Mouse (Mus musculus) embryo, embryonic 10.5 days (tissue): ENCODE measurements around the gene Ccdc92.

Source experiments
- DNase-seq: peaks from one replicate; pipeline ENCODE4 v3.0.0-alpha.2; 2015; ENCODE audit warnings: low spot score

Gene Ccdc92

DNA sequence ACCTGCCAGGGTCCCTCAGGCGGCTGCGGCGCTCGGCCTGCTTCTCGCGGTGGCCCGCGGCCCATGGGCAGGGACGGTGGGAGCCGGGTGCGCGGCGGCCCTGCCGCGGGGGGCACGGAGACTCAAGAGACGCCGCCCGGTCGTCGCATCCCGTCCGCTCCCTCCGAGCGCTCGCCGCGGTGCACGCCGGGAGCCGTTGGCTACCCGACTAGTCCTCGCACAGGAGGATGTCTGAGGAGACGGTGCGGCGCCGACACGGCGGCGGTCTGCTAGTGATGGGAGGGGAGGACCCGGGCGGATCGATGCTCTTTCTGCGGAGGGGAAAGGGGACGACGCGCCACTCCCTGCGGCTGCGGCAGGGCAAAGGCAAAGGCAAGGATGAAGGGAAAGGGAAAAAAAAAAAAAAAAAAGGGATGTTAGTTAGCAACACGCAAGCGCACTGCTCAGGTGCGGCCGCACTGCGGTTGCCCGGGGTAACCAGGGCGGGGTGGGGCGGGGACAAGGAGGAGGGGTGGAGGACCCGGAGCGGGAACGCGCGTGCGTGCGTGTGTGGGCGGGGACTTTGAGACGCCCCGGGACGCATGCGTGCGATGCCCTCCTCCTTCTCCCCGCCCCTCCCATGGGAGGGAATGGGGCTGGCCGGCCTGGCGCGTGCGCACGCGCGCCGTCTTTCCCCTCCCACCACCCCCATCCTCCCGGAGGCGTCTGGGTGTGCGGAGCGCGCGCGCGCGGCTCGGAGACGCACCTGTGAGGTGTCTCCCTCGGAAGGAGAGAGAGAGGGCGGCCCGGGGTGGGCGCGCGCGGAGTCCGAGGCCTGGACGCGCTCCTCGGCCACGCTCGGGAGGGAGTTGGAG, at the start of gene Ccdc92, which contains the start of gene Zfp664:
TSS of gene Ccdc92 (minus strand) at position 412 of the 854 bp plus-strand sequence.
TSS of gene Zfp664 (plus strand) at position 679 of the 854 bp plus-strand sequence.
- peak; percentile 99 for DNase-seq

DNA sequence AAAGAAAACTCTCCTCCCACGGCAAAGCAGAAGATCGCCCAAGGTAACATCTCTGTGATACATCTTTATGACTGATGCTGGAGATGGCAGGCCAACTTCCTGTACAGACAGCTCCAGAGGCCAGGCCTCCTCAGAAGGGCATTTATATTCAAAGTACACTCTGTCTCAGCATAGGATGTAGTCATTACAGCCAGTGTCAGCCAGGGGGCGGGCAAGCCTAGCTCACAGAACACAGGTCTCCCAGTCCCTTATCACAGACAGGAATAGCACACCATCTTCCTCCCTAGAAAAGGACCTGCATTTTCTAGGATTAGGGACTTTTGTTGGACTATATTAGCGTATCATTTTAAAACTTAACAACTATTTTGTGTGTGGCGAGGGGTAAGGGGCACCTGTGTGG, 46.6 kb upstream of the Ccdc92 start:
- peak; percentile 88 for DNase-seq

DNA sequence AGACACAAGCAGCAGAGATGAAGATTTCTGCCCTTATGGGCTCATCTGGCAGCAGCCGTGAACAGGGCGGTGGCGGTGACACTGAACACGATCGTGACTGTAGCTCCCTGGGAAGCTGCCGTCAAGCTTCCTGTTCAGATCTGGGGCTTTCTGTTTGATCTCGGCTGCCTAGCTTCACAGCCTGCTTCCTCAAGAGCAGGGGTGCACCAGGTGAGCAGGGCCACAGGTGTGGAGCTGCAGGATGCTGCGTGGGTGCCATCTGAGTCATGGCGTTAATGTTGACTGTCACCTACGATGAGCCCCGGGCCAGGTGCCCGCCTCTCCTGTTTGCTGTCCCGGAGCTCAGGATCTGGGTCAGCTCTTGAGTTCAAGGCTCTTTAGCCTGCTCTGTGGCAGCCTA, 44.7 kb upstream of the Ccdc92 start:
- DNase-seq: no peak

DNA sequence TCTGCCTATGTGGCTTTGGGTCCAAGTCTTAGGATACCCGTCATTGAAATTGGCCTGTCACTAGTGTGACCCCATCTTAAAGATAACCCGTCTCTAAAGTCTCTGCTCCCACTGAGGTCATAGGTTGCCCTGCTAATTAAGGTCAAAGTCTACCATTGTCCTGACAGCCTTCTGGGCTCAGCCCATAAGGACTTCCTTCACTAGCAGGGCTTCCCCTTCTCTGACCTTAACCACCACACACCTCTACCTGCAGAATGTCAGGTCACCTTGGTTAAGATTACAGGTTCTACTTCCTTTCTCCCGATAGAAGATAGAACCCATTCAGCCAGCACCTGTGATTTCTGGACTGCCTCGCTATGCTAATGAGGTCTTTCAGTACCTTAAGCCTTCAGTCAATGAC, 41.6 kb upstream of the Ccdc92 start:
- DNase-seq: no peak

DNA sequence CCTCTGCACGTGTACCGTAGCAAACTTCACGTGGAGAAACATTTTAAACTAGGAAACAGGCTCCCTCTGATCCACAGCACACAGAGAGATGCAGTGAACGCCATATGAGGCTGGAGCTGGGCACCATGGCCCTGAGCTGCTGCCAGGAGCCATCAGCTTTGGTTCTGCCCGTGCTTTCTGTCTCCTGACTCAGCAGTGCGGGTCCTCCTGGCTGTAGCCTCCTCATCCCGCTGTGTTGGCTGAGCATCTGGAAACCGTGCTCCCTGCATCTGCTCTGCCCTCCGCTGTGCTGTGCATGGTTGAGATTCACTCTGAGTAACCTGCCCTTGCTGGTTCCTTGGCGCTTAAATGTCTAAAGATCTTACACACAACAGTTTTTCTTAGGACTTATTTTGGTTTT, 40.0 kb upstream of the Ccdc92 start:
- no peak for DNase-seq

DNA sequence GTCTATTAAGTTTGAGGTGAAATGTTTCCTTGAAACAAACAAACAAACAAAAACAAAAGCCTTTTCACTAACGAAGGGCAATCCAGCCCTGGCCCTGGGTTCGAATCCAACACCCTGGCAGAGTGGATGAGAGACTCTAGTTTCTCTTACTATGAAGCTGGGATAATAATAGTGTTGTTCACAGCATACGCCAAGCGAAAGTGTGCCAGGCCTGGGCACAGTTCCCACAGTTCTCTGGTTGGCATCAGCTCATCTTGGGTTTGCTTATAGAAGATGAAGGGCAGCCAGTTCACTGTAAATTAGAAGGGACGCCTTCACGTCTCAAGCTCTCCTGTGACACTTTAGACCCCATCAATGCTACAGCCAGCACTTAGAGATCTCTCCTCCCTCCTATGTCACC, 39.5 kb upstream of the Ccdc92 start:
- no peak for DNase-seq

DNA sequence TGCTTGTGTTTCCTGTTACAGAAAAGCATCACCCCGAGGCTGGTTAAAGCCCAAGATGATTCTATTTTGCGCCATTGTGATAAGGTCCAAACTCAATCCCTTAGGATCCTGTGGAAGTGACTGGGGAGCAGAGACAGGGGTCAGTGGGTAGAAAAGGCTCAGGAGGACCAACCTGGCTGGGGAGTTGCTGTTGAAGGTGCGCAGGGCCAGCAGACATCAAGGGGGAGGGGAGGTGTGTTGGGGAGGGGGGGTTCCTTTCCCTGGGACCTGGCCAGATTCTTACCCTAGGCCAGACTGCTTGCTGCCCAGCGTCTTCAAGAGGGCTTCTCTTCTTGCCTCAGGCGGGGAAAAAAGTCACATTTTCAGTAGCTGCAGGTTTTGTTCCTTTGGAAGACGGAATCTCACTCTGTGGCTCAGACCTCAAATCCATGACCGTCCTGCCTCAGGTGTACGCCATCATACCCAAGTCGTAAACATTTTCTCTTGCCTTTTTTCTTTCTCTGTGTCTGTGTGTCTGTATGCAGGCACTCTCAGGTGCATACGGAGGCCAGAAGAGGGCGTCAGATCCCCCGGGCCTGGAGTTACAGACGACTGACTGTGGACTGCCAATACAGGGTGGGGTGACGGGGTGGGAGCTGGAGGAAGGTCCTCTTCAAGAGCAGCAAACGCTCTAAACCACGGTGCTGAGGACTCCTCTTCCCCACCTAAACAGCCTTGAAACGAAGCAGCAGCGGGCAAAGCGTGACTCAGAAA, 38.7 kb upstream of the Ccdc92 start:
- no peak for DNase-seq

DNA sequence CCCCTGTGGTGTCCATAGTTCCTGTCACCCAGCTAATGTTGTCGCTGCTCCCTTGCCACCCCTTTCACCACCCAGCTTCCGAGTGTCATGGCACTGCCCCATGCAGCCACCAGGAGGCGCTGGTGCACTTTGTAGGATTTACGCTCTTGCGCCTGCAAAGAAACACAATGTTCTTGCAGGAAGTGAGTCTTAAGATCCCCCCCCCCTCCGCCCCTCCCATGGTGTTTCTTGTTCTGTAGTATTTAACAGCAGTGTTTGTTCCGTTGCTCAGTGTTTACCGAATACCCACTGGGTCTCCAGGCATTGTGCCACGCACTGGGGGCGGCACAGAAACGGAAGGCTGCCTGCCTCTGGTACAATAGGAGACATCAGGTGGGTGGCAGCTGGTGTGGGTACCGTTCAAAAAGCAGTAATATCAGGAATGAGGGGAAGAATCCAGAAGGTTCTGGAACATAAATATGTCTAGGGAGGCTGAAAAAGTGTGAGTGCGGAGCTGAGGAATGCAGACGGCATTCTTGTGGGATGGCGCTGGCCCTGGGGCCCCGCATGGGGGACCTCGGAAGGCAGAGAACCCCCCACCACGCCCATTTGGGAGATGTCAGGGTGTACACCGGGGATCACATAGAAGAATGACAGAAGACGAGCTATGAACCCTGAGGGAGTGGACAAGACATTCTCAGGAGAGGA, 37.9 kb upstream of the Ccdc92 start:
- peak; percentile 90 for DNase-seq

DNA sequence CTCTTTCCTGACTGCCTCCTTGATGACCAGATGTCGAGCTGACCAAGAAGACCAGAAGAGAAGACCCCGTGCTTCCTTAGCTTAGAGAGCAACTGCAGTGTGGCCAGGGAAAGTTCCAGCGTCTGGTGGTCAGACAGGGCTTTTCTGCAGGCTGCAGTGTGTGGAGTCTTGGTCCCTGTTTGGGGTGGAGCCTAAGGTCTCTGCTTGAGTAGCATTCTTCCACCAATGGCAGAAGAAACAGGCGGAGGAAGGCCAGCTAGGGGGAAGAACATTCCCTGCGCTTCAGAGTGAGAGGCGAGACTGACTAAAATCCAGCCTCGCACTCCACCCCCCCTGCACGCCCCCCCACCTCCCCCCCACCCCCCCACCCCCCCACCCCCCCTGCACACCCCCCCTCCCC, 33.9 kb upstream of the Ccdc92 start:
- peak; percentile 31 for DNase-seq

DNA sequence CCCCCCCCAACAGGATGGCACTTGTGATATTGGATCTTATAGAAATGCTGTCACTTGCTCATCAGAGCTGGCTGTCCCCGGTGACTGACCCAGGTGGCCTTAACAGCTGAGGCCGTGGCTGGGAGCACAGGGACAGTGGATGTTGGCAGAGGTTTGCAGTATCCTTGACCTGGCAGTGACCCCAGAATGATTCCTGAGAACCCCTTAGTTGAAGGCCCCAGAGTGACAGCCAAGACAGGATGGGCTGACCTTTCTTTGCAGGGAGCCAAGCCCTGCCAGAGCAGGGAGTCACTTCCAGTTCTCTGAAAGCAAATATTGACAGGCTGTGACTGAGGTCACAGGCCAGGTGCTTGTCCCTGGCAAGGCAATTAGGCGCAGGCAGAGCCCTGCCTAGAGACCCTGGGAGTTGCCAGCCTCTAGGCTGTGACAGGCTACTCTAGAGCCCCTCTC, 29.7 kb upstream of the Ccdc92 start:
- peak; percentile 31 for DNase-seq

DNA sequence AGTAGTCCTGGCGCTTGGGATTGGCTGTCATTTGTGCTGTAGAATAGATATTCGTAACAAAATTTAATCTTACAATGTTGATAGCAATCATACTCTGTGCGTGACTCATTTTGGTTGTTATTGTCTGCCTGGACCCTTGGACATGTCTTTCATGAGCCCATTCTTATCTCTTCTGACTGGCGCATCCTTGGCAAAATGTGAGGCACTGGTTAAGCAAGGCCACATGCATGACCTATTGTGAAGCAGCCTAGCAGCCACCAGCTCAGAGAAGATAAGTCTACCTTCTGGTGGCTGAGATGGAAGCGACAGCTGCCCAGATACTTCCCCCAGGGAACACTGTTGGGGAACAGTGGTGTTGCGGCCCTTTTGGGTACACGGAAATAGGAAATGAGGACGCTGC, 26.4 kb upstream of the Ccdc92 start:
- DNase-seq: no peak

DNA sequence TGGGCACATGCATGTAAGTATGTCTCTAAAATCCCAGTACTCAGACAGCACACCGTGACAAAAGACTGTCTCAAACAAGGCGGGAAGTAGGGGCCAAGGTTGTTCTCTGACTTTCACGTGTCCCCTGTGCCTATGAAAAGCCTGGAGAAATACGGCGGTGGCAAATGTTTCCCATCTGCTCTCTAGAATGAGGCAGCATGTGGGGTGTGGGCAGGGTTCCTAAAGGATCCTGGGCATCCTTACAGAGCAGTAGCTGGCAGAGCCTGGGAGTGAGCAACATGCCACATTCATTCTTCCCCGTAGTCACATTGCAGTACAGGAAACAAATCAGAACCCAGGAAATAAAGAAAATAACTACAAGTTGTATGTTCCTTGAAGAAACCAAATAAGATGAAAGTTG, 21.7 kb upstream of the Ccdc92 start:
- no peak for DNase-seq

DNA sequence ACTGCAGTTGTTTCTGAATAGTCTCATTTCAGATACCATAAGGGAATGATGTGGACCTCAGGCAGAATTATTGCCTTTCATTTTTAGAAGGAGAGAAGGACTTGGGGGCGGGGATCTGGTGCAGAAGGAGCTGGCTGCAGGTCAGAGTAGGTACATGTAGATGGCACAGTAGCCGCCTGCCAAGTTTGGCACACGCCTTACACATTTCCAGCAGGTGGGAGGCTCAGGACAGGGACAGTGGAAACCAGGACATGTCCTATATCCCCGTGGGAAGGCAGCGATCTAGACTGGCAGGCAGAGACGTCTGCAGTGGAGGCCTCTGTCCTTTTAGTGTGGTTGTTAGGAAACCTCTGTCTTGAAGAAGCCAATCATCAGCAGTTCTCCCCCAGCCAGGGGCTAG, 17.6 kb upstream of the Ccdc92 start:
- no peak for DNase-seq

DNA sequence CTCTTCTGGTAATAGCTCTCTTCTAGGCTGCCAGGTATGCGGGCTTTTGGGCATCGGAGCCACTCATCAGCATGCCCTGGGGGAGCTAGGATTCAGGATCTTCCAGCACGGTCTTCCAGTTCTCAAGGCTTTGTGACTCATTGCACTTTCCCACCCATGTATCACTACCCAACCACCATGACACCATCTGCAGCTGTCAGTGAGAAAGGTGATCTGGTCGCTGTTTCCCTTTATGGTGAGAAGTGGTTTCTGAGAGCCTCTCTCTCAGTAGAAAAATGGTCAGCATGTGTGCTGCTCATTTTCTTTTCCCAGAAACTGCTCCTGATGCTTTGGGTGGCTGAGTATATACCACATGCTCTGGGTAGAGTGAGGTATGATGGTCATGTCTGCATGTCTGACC, 17.0 kb upstream of the Ccdc92 start:
- DNase-seq: no peak

DNA sequence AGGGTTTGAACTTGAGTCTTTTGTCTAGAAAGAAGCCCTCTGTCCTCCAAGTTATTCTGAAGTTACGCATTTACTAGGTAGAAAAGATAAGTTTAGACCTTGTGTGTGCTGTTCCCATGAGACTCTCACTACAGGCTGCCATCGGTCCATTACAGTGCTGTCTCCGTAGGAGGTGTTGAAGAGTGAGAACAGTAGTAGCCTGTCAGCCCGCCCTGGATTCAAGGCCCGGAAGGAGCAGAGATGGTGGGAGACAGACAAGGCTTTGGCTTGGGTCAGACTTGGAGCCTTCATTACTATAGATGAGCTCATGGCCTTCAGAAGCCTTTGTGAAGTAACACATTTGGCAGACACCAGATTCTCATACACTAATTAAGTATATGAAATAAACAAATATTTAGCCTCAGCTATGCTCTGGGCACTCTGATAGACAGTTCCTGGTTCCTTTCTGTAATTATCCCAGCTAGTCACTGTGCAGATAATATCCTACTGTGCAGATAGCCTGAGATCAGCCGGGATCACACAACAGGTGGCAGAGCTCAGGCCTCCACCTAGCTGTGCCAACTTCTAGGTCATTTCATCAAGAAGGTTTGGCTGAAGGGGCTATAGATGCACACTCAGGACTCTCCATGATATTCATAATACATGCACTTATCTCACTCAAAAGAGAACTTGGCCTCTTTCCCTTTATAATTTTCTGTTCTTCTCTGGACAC, 11.8 kb upstream of the Ccdc92 start:
- DNase-seq: no peak

DNA sequence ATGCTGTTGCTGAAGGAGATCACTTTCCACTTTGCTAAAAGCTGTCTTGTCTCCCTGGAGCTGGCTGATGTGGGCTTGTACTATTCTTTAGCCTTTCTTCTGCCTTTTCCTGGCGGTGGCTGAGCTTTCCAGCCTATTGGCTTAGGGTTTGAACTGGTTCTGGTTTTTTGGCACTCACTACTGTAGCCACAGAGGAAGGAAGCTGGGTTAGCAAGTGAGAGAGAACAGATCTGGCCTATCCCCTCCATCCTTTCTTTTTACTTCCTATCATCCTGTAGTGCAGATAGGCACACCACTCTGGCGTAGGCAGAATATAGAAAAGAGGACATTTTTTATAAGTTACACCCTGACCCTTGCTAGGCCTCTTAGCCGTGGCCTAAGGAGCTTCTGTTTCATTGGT, 10.9 kb upstream of the Ccdc92 start:
- no peak for DNase-seq

DNA sequence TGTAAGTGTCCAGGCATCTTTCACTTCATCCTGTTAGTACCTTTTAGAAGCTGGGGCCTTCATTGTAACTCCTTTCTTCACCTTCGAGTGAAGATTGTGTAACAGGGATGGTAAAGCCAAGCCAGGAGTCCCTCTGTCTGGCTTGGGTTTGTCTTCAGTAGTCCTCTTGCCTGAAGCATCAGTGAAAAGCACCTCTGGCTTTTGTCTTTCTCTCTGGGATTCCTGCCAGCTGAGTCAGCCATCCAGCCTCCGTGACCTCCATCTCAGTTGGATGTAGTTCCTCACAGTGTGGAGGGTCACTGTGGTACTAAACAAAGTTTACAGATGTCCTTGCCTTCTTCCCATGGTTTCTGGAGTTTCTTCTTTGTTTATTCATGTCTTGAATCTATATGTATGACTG, 9.8 kb upstream of the Ccdc92 start:
- DNase-seq: no peak

DNA sequence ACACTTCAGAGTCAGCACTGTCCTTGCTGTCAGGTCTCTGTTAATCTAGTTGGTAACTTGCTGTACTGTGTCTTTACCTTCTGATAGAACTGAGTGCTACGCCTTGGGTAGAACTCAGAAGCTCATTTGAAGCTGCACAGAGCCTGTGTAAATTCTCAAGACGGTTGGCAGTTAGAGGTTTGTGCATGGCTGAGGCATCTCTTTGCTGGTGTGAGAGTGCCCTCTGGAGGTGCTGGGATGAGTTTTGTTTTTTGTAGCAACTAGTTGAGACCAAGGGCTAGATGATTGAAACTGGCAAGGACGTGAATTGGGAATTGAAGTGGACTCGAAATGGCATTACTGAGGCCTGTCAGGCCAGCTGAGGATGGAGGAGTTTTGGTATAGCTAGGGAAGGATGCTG, 6.8 kb upstream of the Ccdc92 start:
- DNase-seq: peak; percentile 70

DNA sequence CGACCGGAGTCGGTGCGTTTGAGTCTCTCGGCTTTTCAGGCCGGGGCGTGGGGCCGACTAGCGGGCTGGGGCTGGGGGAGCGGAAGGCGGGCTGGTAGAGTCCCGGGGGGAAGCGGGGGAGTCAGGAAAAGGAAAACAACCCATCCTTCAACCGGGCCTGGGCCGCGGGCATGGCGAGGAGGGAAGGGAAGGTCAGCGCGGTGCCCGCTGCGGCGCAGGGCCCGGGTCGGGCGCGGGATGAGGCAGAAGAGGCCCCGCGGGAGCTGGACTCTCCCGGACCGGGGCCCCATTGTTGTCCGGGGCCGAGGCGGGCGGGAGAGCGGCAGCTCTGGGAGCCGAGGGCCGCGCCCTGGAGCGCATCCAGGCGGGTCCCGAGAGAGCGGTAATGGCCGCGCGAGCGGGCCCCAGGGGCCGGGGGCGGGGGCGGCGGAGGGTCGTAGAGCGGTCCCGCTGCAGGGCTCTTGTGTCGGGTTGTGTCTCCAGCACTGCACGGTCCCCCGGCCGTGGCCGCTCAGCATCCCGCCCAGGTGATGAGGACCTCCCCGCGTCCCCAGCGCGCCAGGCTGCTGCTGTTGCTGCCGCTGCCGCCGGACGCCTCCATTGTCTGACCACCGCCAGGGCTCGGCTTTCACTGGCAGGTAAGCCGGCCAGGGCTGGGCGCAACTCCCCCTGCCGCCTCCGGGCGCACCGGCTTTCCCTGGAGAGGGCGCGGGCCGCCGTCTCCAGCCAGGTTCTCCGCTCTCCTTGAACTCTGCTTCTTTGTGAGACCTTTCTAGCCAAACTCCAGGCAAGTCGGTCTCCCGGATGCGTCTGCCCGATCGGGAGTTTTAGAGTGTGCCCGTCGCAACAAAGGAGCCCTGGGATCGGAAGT, 882 bp upstream of the Ccdc92 start:
- peak; percentile 55 for DNase-seq

DNA sequence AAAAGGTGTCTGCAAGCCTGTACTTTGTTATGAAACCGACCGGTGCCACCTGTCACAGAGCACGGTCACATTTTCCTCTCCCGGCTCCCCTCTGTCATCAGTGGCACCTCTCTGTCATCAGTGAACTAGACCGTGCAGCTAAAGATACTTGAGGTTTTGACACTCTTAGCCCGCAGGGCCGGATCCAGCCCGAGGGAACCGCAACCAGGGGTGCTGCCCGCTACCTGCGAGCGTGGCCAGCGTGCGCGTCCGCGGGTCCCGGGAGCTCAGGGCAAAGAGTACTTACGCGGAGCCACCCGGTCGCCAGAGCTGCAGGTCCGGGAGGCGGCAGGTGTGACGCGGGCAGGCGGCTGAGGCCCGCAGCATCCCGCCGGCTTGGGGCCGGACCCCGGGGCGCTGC, 761 bp downstream of the Ccdc92 start:
- DNase-seq: peak; percentile 34

DNA sequence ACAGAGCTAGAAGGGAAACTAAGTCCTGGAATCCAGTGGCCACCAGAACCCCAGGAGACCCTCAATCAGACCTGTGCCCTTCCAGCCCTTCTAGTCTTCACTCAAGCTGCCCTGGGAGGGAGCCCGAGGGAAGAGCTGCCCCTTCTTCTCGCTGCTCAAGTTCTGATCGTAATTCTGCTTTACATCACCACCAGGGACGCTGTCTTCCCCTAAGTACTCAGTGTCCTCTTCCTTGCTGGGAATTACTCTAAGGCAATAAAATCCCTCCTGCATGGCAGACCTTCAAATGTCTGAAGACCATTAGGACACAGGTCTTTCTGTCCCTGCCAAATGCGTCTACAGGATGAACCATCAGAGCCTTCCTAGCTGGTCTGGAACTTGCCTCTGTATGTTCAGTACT, 2.2 kb downstream of the Ccdc92 start:
- DNase-seq: peak; percentile 63
